Mouse (Mus musculus) midbrain, embryonic 12.5 days (tissue): ENCODE results near the gene Caskin1. TPM values are rescaled to one million over a fixed set of nuclear protein-coding genes. Genes with fewer than 3 reads are reported as not detected.

Experiments used
- polyA plus RNA-seq: library from polyadenylated mRNA; unstranded; fragments of >200 nt; fragmentation: Nextera tagmentation; extraction: Ambion mirVana; gene quantifications from 2 replicates; pipeline ENCODE4 v1.2.1, GENCODE M21; 2016

Caskin1 gene
- polyA plus RNA-seq, 1 experiment from 2014 or later = 20.2 TPM

Other genes with a start within 250 kb of the Caskin1 start
- 76.5 and 77.3 TPM in 2 replicates for gene Ccnf, start 237.1 kb upstream of the Caskin1 start, polyA plus RNA-seq
- gene Abca17, start 137.5 kb upstream of the Caskin1 start, polyA plus RNA-seq = 0.41 TPM in 1 of 2 replicates, not detected in the other
- 19.2 and 21.2 TPM in 2 replicates for gene Abca3, start 136.7 kb upstream of the Caskin1 start, polyA plus RNA-seq
- 367 and 378 TPM in 2 replicates for gene Rnps1, start 74.0 kb upstream of the Caskin1 start, polyA plus RNA-seq
- 53.7 and 68.0 TPM in 2 replicates for gene Eci1, start 62.0 kb upstream of the Caskin1 start, polyA plus RNA-seq
- gene Dnase1l2, start 45.5 kb upstream of the Caskin1 start, polyA plus RNA-seq = 5.3 and 5.5 TPM in 2 replicates
- gene E4f1, start 18.3 kb upstream of the Caskin1 start, polyA plus RNA-seq = 36.5 and 41.9 TPM in 2 replicates
- 60.0 TPM in 2 replicates for gene Pgp, start 18.2 kb upstream of the Caskin1 start, polyA plus RNA-seq
- gene Bricd5, start 14.7 kb upstream of the Caskin1 start, polyA plus RNA-seq = 0.34 TPM in 1 of 2 replicates, not detected in the other
- 37.0 TPM in 2 replicates for gene Mlst8, start 9.5 kb upstream of the Caskin1 start, polyA plus RNA-seq
- gene Traf7, start 39.3 kb downstream of the Caskin1 start, polyA plus RNA-seq = 92.4 and 94.9 TPM in 2 replicates
- gene Rab26, start 45.6 kb downstream of the Caskin1 start, polyA plus RNA-seq = 1.9 and 2.2 TPM in 2 replicates
- 25.1 and 27.1 TPM in 2 replicates for gene Pkd1, start 61.2 kb downstream of the Caskin1 start, polyA plus RNA-seq
- 82.2 and 89.6 TPM in 2 replicates for gene Tsc2, start 144.0 kb downstream of the Caskin1 start, polyA plus RNA-seq
- 14.3 and 14.9 TPM in 2 replicates for gene Nthl1, start 144.1 kb downstream of the Caskin1 start, polyA plus RNA-seq
- gene Slc9a3r2, start 161.7 kb downstream of the Caskin1 start, polyA plus RNA-seq = 26.4 and 33.8 TPM in 2 replicates
- gene Npw, start 169.9 kb downstream of the Caskin1 start, polyA plus RNA-seq = not detected in 2 replicates
- 23.5 and 25.0 TPM in 2 replicates for gene Zfp598, start 181.1 kb downstream of the Caskin1 start, polyA plus RNA-seq
- 27.6 and 31.7 TPM in 2 replicates for gene Syngr3, start 201.4 kb downstream of the Caskin1 start, polyA plus RNA-seq
- 43.9 and 48.4 TPM in 2 replicates for gene Gfer, start 207.6 kb downstream of the Caskin1 start, polyA plus RNA-seq
- 1.7 and 2.2 TPM in 2 replicates for gene Noxo1, start 207.6 kb downstream of the Caskin1 start, polyA plus RNA-seq
- 86.8 and 97.6 TPM in 2 replicates for gene Tbl3, start 219.1 kb downstream of the Caskin1 start, polyA plus RNA-seq
- gene Rnf151, start 229.5 kb downstream of the Caskin1 start, polyA plus RNA-seq = 0.24 TPM in 1 of 2 replicates, not detected in the other
- gene Rps2, start 229.5 kb downstream of the Caskin1 start, polyA plus RNA-seq = 892 and 929 TPM in 2 replicates
- 201 and 205 TPM in 2 replicates for gene Ndufb10, start 235.9 kb downstream of the Caskin1 start, polyA plus RNA-seq
- not detected in 2 replicates for gene Rpl3l, start 239.2 kb downstream of the Caskin1 start, polyA plus RNA-seq
- gene Msrb1, start 248.0 kb downstream of the Caskin1 start, polyA plus RNA-seq = 18.4 and 20.8 TPM in 2 replicates